Mouse (Mus musculus) cerebellum, adult (tissue): ENCODE measurements at regions not wholly inside any gene's neighbourhood (a gene's known extent, or its start where the extent isn't known, plus 50 kb on each side); places are given as distances from the start of the nearest gene placed in this dataset.

Source experiments
- ATAC-seq: cut with Nextera tagmentation; 2 replicates; pipeline ENCODE4 v1.9.2; 2017; ENCODE audit warnings: mild to moderate bottlenecking, moderate library complexity, mixed read lengths; ENCODE audit not compliant: insufficient number of reproducible peaks, low FRiP score, low TSS enrichment

DNA sequence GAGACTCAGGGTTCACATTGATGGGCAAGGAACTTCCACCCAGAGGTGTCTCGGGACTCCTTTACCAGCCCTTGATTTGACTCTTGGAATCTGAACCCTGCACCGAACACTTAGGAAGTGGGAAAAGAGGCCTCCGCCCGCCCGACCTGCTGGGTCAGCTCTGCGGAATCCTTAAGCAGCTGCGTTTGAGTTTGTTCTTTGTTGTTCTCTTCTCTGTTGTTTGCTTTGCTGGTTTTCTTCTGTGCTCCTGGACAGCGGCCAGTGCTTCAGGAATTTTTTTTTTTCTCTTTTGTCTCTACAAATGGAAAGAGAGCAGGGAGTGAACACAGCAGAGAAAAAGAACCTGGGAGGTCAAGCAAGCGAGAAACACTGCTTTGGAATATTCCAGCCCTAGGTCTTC, 55.1 kb upstream of the Habp2 start:
- ATAC-seq: no peak

DNA sequence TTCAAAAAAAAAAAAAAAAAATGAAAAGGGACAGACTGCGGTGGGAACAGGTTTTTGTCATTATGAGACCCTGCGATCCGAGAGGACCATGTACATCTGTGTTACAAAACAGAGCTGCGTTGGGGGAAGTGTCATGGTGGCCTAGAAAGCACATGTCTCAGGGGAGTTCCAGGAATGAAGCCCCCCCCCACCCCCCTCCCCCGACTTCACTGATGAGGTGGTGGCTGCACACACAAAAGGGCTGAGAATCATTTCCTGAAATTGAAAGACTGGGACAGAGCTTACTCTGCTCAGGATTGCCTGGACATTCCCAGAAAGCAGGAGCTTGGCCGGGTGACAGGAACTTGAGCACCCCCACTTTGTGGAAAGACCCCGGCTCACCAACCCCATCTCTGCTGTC, 54.7 kb upstream of the Habp2 start:
- no peak for ATAC-seq

DNA sequence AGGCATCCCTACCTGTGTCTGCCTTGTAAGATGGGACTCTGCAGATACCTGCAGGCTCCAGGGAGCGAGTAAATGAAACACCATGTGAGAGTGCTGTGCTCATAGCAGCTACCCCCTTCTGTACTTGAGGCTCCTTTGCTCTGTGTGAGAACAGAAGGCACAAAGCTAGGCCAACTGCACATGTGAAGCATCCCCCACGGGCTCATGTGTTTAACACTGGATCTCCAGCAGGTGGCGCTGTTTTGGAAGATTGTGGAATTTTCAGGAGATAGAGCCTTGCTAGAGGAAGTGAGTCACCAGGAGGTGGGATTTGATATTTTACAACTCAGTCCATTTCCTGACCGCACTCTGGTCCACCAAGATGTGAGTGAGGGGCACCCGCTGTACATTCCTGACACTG, 54.0 kb upstream of the Habp2 start:
- no peak for ATAC-seq

DNA sequence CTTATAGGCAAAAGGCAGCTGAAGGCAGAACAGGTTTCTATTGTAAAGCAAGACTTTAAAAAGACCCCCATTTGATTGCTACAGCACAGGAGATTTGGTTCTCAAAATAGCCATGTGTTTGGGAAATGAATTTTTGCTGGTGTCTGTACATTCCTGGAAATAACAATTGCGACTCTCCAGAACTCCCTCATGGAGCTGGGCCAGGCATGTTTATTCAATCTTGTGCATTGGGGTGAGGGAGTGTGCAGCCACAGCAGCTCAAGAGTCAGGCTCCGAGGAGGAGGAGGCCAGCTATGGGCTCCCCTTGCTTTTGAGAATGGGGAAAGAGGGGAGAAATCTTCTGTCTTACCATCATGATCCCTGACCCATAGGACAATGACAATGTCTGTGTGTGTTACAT, 51.9 kb upstream of the Habp2 start:
- ATAC-seq: no peak
